Mouse (Mus musculus): ENCODE data around the gene Adig. TPM values are rescaled to one million over a fixed set of nuclear protein-coding genes. Genes with fewer than 3 reads are reported as not detected.
A peak's percentile ranks its signal among the peaks of the same experiment; 100 is the strongest.

Gene Adig
- total RNA-seq, 1 experiment from 2014 or later, result not detected

- ATAC-seq (ENCODE audit: extremely low read depth, insufficient number of reproducible peaks, low FRiP score, poor library complexity, severe bottlenecking), result peak; percentile 64; the same call in 1 of the 2 replicates
Measured at GRCm38 (mm10) chr2:158534090-158534489, 31.7 kb downstream of the Adig start.

- no peak for ATAC-seq (ENCODE audit: extremely low read depth, insufficient number of reproducible peaks, low FRiP score, poor library complexity, severe bottlenecking)
Measured at GRCm38 (mm10) chr2:158534559-158534958, 32.1 kb downstream of the Adig start.

GRCm38 (mm10) chr2:158539433-158540305 is 37.3 kb downstream of the Adig start:
- ATAC-seq (ENCODE audit: extremely low read depth, insufficient number of reproducible peaks, low FRiP score, poor library complexity, severe bottlenecking), result no peak

- no peak for ATAC-seq (ENCODE audit: extremely low read depth, insufficient number of reproducible peaks, low FRiP score, poor library complexity, severe bottlenecking)
Measured at GRCm38 (mm10) chr2:158541286-158541685, 38.9 kb downstream of the Adig start.

- ATAC-seq (ENCODE audit: extremely low read depth, insufficient number of reproducible peaks, low FRiP score, poor library complexity, severe bottlenecking), result no peak
Measured at GRCm38 (mm10) chr2:158545266-158545665, 42.9 kb downstream of the Adig start.

- peak; percentile 49 for ATAC-seq (ENCODE audit: extremely low read depth, insufficient number of reproducible peaks, low FRiP score, poor library complexity, severe bottlenecking)
Measured at GRCm38 (mm10) chr2:158546751-158547150, 44.3 kb downstream of the Adig start.

GRCm38 (mm10) chr2:158550067-158550466 is 47.7 kb downstream of the Adig start:
- peak; percentile 49; the same call in 1 of the 2 replicates for ATAC-seq (ENCODE audit: extremely low read depth, insufficient number of reproducible peaks, low FRiP score, poor library complexity, severe bottlenecking)

- no peak for ATAC-seq (ENCODE audit: extremely low read depth, insufficient number of reproducible peaks, low FRiP score, poor library complexity, severe bottlenecking)
Measured at GRCm38 (mm10) chr2:158554366-158554765, 52.0 kb downstream of the Adig start.

- ATAC-seq (ENCODE audit: extremely low read depth, insufficient number of reproducible peaks, low FRiP score, poor library complexity, severe bottlenecking), result no peak
Measured at GRCm38 (mm10) chr2:158555252-158555651, 52.8 kb downstream of the Adig start.

- ATAC-seq (ENCODE audit: extremely low read depth, insufficient number of reproducible peaks, low FRiP score, poor library complexity, severe bottlenecking), result no peak
Measured at GRCm38 (mm10) chr2:158555812-158556211, 53.4 kb downstream of the Adig start.

GRCm38 (mm10) chr2:158556225-158556624 is 53.8 kb downstream of the Adig start:
- peak; percentile 57; the same call in 1 of the 2 replicates for ATAC-seq (ENCODE audit: extremely low read depth, insufficient number of reproducible peaks, low FRiP score, poor library complexity, severe bottlenecking)

- no peak for ATAC-seq (ENCODE audit: extremely low read depth, insufficient number of reproducible peaks, low FRiP score, poor library complexity, severe bottlenecking)
Measured at GRCm38 (mm10) chr2:158556750-158557149, 54.3 kb downstream of the Adig start.

Other genes starting within 250 kb of the Adig start
- gene Bpi, start 244.5 kb upstream of the Adig start, total RNA-seq (2017), result not detected in 2 replicates
- gene Lbp, start 196.1 kb upstream of the Adig start, total RNA-seq (2017), result 1.2 and 2.6 TPM in 2 replicates
- not detected in 2 replicates for gene Snhg11, start 127.0 kb upstream of the Adig start, total RNA-seq (2017)
- gene Ralgapb, start 92.8 kb upstream of the Adig start, total RNA-seq (2017), result 71.7 and 86.1 TPM in 2 replicates
- not detected in 2 replicates for gene Arhgap40, start 10.2 kb downstream of the Adig start, total RNA-seq (2017)
- not detected in 2 replicates for gene Slc32a1, start 108.2 kb downstream of the Adig start, total RNA-seq (2017)
- gene Actr5, start 122.3 kb downstream of the Adig start, total RNA-seq (2017), result 29.6 and 32.8 TPM in 2 replicates
- gene Ppp1r16b, start 162.8 kb downstream of the Adig start, total RNA-seq (2017), result 51.2 and 52.0 TPM in 2 replicates

All from neutrophil, adult 5-6 weeks (primary cell).